Mouse (Mus musculus): ENCODE data around the gene Tmem185b. TPM values are rescaled to one million over a fixed set of nuclear protein-coding genes. Genes with fewer than 3 reads are reported as not detected.

Tmem185b gene
- polyA plus RNA-seq, 1 experiment from 2014 or later, result 23.4 TPM

- DNase-seq (ENCODE audit: low spot score) (no peak), ATAC-seq (replicated peaks; ENCODE audit: low FRiP score) (no peak)
- no peaks in the 10 kb centered on the region for H3K36me3 ChIP-seq (ENCODE audit: control insufficient read depth, insufficient read depth, low read length)
- H3K4me3 ChIP-seq (ENCODE audit: low read depth, low read length), result no peak overlapping the region
- no peak overlapping the region for H3K27ac ChIP-seq (ENCODE audit: low read depth, low read length)
- no peak overlapping the region for H3K4me2 ChIP-seq (ENCODE audit: low read depth, low read length, severe bottlenecking)
- H3K4me1 ChIP-seq (replicated peaks; ENCODE audit: control insufficient read depth, insufficient read depth, low read length), result no peaks in the 10 kb centered on the region
- H3K9ac ChIP-seq (ENCODE audit: low read length), result no peak overlapping the region
- no peaks in the 10 kb centered on the region for H3K27me3 ChIP-seq (ENCODE audit: control insufficient read depth, insufficient read depth, low read length)
- WGBS, result 88% methylated on average over 3 of the region's 3 CpGs
- H3K9me3 ChIP-seq (ENCODE audit: control insufficient read depth, low read length), result no peaks in the 10 kb centered on the region
Measured at GRCm38 (mm10) chr1:119546490-119546889, 20.5 kb downstream of the Tmem185b start.

GRCm38 (mm10) chr1:119548668-119549326 is 22.8 kb downstream of the Tmem185b start:
- Histone ChIP-seq H3K9me3 (ENCODE audit: control insufficient read depth, low read length) (no peaks in the 10 kb centered on the region), H3K27ac (ENCODE audit: low read depth, low read length) (no peak overlapping the region), H3K9ac (ENCODE audit: low read length) (no peak overlapping the region), H3K27me3 (ENCODE audit: control insufficient read depth, insufficient read depth, low read length) (no peaks in the 10 kb centered on the region), H3K36me3 (ENCODE audit: control insufficient read depth, insufficient read depth, low read length) (no peaks in the 10 kb centered on the region), H3K4me3 (ENCODE audit: low read depth, low read length) (no peak overlapping the region), H3K4me2 (ENCODE audit: low read depth, low read length, severe bottlenecking) (no peak overlapping the region), H3K4me1 (replicated peaks; ENCODE audit: control insufficient read depth, insufficient read depth, low read length) (no peaks in the 10 kb centered on the region)
- ATAC-seq (replicated peaks; ENCODE audit: low FRiP score) (0 out of 2 replicates have a peak, but pooled peaks have one; percentile 33), DNase-seq (ENCODE audit: low spot score) (peak; percentile 61)
- WGBS, result 72% methylated on average over 7 of the region's 7 CpGs

- Histone ChIP-seq H3K4me3 (ENCODE audit: low read depth, low read length) (no peak overlapping the region), H3K9ac (ENCODE audit: low read length) (no peak overlapping the region), H3K27me3 (ENCODE audit: control insufficient read depth, insufficient read depth, low read length) (no peaks in the 10 kb centered on the region), H3K27ac (ENCODE audit: low read depth, low read length) (no peak overlapping the region), H3K4me1 (replicated peaks; ENCODE audit: control insufficient read depth, insufficient read depth, low read length) (no peaks in the 10 kb centered on the region), H3K9me3 (ENCODE audit: control insufficient read depth, low read length) (no peaks in the 10 kb centered on the region), H3K36me3 (ENCODE audit: control insufficient read depth, insufficient read depth, low read length) (no peaks in the 10 kb centered on the region), H3K4me2 (ENCODE audit: low read depth, low read length, severe bottlenecking) (no peak overlapping the region)
- DNase-seq (ENCODE audit: low spot score), result no peak
- no peak for ATAC-seq (replicated peaks; ENCODE audit: low FRiP score)
- 92% methylated on average over 7 of the region's 7 CpGs for WGBS
Measured at GRCm38 (mm10) chr1:119549327-119549689, 23.3 kb downstream of the Tmem185b start.

- Histone ChIP-seq H3K4me3 (ENCODE audit: low read depth, low read length) (no peak overlapping the region), H3K9me3 (ENCODE audit: control insufficient read depth, low read length) (no peaks in the 10 kb centered on the region), H3K4me2 (ENCODE audit: low read depth, low read length, severe bottlenecking) (no peak overlapping the region), H3K36me3 (ENCODE audit: control insufficient read depth, insufficient read depth, low read length) (no peaks in the 10 kb centered on the region), H3K9ac (ENCODE audit: low read length) (no peak overlapping the region), H3K27me3 (ENCODE audit: control insufficient read depth, insufficient read depth, low read length) (no peaks in the 10 kb centered on the region), H3K4me1 (replicated peaks; ENCODE audit: control insufficient read depth, insufficient read depth, low read length) (no peaks in the 10 kb centered on the region), H3K27ac (ENCODE audit: low read depth, low read length) (no peak overlapping the region)
- no peak for DNase-seq (ENCODE audit: low spot score)
- 93% methylated on average over 2 of the region's 2 CpGs for WGBS
- ATAC-seq (replicated peaks; ENCODE audit: low FRiP score), result no peak
Measured at GRCm38 (mm10) chr1:119550064-119550463, 24.1 kb downstream of the Tmem185b start.

GRCm38 (mm10) chr1:119551651-119552050 is 25.7 kb downstream of the Tmem185b start:
- DNase-seq (ENCODE audit: low spot score) (no peak), ATAC-seq (replicated peaks; ENCODE audit: low FRiP score) (no peak)
- no peaks in the 10 kb centered on the region for H3K4me1 ChIP-seq (replicated peaks; ENCODE audit: control insufficient read depth, insufficient read depth, low read length)
- H3K27me3 ChIP-seq (ENCODE audit: control insufficient read depth, insufficient read depth, low read length), result no peaks in the 10 kb centered on the region
- no peak overlapping the region for H3K4me2 ChIP-seq (ENCODE audit: low read depth, low read length, severe bottlenecking)
- no peaks in the 10 kb centered on the region for H3K36me3 ChIP-seq (ENCODE audit: control insufficient read depth, insufficient read depth, low read length)
- H3K9ac ChIP-seq (ENCODE audit: low read length), result no peak overlapping the region
- no peak overlapping the region for H3K4me3 ChIP-seq (ENCODE audit: low read depth, low read length)
- H3K27ac ChIP-seq (ENCODE audit: low read depth, low read length), result no peak overlapping the region
- 96% methylated on average over 1 of the region's 1 CpGs for WGBS
- no peaks in the 10 kb centered on the region for H3K9me3 ChIP-seq (ENCODE audit: control insufficient read depth, low read length)

GRCm38 (mm10) chr1:119555651-119556050 is 29.7 kb downstream of the Tmem185b start:
- Histone ChIP-seq H3K4me1 (replicated peaks; ENCODE audit: control insufficient read depth, insufficient read depth, low read length) (no peaks in the 10 kb centered on the region), H3K36me3 (ENCODE audit: control insufficient read depth, insufficient read depth, low read length) (no peaks in the 10 kb centered on the region), H3K27ac (ENCODE audit: low read depth, low read length) (no peak overlapping the region), H3K27me3 (ENCODE audit: control insufficient read depth, insufficient read depth, low read length) (no peaks in the 10 kb centered on the region), H3K9ac (ENCODE audit: low read length) (no peak overlapping the region), H3K4me3 (ENCODE audit: low read depth, low read length) (no peak overlapping the region), H3K4me2 (ENCODE audit: low read depth, low read length, severe bottlenecking) (no peak overlapping the region), H3K9me3 (ENCODE audit: control insufficient read depth, low read length) (no peaks in the 10 kb centered on the region)
- DNase-seq (ENCODE audit: low spot score) (no peak), ATAC-seq (replicated peaks; ENCODE audit: low FRiP score) (no peak)
- 88% methylated on average over 5 of the region's 5 CpGs for WGBS

- no peaks in the 10 kb centered on the region for H3K4me1 ChIP-seq (replicated peaks; ENCODE audit: control insufficient read depth, insufficient read depth, low read length)
- ATAC-seq (replicated peaks; ENCODE audit: low FRiP score) (no peak), DNase-seq (ENCODE audit: low spot score) (no peak)
- no peaks in the 10 kb centered on the region for H3K9me3 ChIP-seq (ENCODE audit: control insufficient read depth, low read length)
- WGBS, result 95% methylated on average over 4 of the region's 4 CpGs
- H3K4me3 ChIP-seq (ENCODE audit: low read depth, low read length), result no peak overlapping the region
- no peak overlapping the region for H3K4me2 ChIP-seq (ENCODE audit: low read depth, low read length, severe bottlenecking)
- H3K27ac ChIP-seq (ENCODE audit: low read depth, low read length), result no peak overlapping the region
- no peaks in the 10 kb centered on the region for H3K27me3 ChIP-seq (ENCODE audit: control insufficient read depth, insufficient read depth, low read length)
- H3K9ac ChIP-seq (ENCODE audit: low read length), result no peak overlapping the region
- no peaks in the 10 kb centered on the region; the same call in 1 of the 2 replicates for H3K36me3 ChIP-seq (ENCODE audit: control insufficient read depth, insufficient read depth, low read length)
Measured at GRCm38 (mm10) chr1:119557641-119558395, 31.9 kb downstream of the Tmem185b start.

- 93% methylated on average over 4 of the region's 4 CpGs for WGBS
- no peaks in the 10 kb centered on the region for H3K4me1 ChIP-seq (replicated peaks; ENCODE audit: control insufficient read depth, insufficient read depth, low read length)
- DNase-seq (ENCODE audit: low spot score) (no peak), ATAC-seq (replicated peaks; ENCODE audit: low FRiP score) (no peak)
- no peak overlapping the region for H3K4me3 ChIP-seq (ENCODE audit: low read depth, low read length)
- no peaks in the 10 kb centered on the region for H3K9me3 ChIP-seq (ENCODE audit: control insufficient read depth, low read length)
- H3K27me3 ChIP-seq (ENCODE audit: control insufficient read depth, insufficient read depth, low read length), result no peaks in the 10 kb centered on the region
- no peaks in the 10 kb centered on the region; the same call in 1 of the 2 replicates for H3K36me3 ChIP-seq (ENCODE audit: control insufficient read depth, insufficient read depth, low read length)
- H3K9ac ChIP-seq (ENCODE audit: low read length), result no peak overlapping the region
- no peak overlapping the region for H3K27ac ChIP-seq (ENCODE audit: low read depth, low read length)
- no peak overlapping the region for H3K4me2 ChIP-seq (ENCODE audit: low read depth, low read length, severe bottlenecking)
Measured at GRCm38 (mm10) chr1:119565531-119565930, 39.6 kb downstream of the Tmem185b start.

GRCm38 (mm10) chr1:119570134-119570533 is 44.2 kb downstream of the Tmem185b start:
- WGBS, result 72% methylated on average over 1 of the region's 1 CpGs
- no peaks in the 10 kb centered on the region for H3K36me3 ChIP-seq (ENCODE audit: control insufficient read depth, insufficient read depth, low read length)
- no peaks in the 10 kb centered on the region for H3K27me3 ChIP-seq (ENCODE audit: control insufficient read depth, insufficient read depth, low read length)

More at GRCm38 (mm10) chr1:119570134-119570533, 44.2 kb downstream of the Tmem185b start:
- H3K4me1 ChIP-seq (replicated peaks; ENCODE audit: control insufficient read depth, insufficient read depth, low read length), result no peaks in the 10 kb centered on the region
- no peak overlapping the region for H3K4me2 ChIP-seq (ENCODE audit: low read depth, low read length, severe bottlenecking)
- ATAC-seq (replicated peaks; ENCODE audit: low FRiP score) (no peak), DNase-seq (ENCODE audit: low spot score) (no peak)
- no peak overlapping the region for H3K4me3 ChIP-seq (ENCODE audit: low read depth, low read length)
- no peaks in the 10 kb centered on the region for H3K9me3 ChIP-seq (ENCODE audit: control insufficient read depth, low read length)
- H3K9ac ChIP-seq (ENCODE audit: low read length), result no peak overlapping the region
- no peak overlapping the region for H3K27ac ChIP-seq (ENCODE audit: low read depth, low read length)

All from forebrain, embryonic 11.5 days (tissue).